In genomic region chr11:101082208-101083082, GRCm38 (mm10) we compare ENCODE assay signal across 8 mouse cellular contexts. TPM values are rescaled to one million over a fixed set of nuclear protein-coding genes. Genes with fewer than 3 reads are reported as not detected.
DNase-seq lines count a peak whose midpoint lies in the region; ATAC-seq and TF ChIP-seq lines count a peak whose summit lies in the region.

Gene Coasy (plus strand): TSS chr11:101082565.

- peak; percentile 97 for DNase-seq in adipocyte (ENCODE audit: low spot score)
- DNase-seq in gastrocnemius, postnatal 10 days: peak; percentile 74
- DNase-seq in induced T-regulatory cell, adult 2 months (ENCODE audit: low read depth): peak; percentile 95
- DNase-seq in left cerebral cortex, adult 9 months (ENCODE audit: low spot score in 2 of 2): peak; percentile 78 to 85
- DNase-seq in right cerebral cortex, postnatal 14 days: peak; percentile 80
- DNase-seq in yolk sac, embryonic 10.5 days (ENCODE audit: low spot score): peak; percentile 97

- H3K27ac ChIP-seq in cortical plate, adult 2 months (ENCODE audit: insufficient read depth, low read length): peak within 1 kb of the TSS; percentile 26

- peak; percentile 68 for TF ChIP-seq POLR2A in cortical plate, adult 2 months (IDR thresholded peaks at IDR 0.05; ENCODE audit: extremely low read depth, insufficient read depth, low read length)

- peak within 1 kb of the TSS; percentile 90 for H3K4me3 ChIP-seq in cortical plate, adult 2 months (ENCODE audit: insufficient read depth, low read length)

- TF ChIP-seq CTCF in cortical plate, adult 2 months (IDR thresholded peaks at IDR 0.05; ENCODE audit: extremely low read depth, insufficient read depth, low read length): peak; percentile 28; the same call in 1 of the 2 replicates

- peaks cover 2% of the 10 kb centered on the region; the same call in 1 of the 2 replicates for H3K4me1 ChIP-seq in cortical plate, adult 2 months (ENCODE audit: control insufficient read depth, insufficient read depth, low read length)

- peak; percentile 70 for ATAC-seq in megakaryocyte progenitor cell, adult 5-6 weeks (replicated peaks; ENCODE audit: poor library complexity)

RNA-seq across cellular contexts. Expression of gene Coasy, which starts in this region (rescaled TPM):
- 34.4 and 35.4 TPM in 2 replicates for polyA plus RNA-seq in cortical plate, adult 2 months (2012; rRNA removed)
- 10 to 100 TPM; 10.7 to 11.7 TPM for total RNA-seq in gastrocnemius, postnatal 10 days (2021)
- 19.8 and 28.1 TPM in 2 replicates for total RNA-seq in megakaryocyte progenitor cell, adult 5-6 weeks (2015)
- total RNA-seq in megakaryocyte progenitor cell, adult 5-6 weeks (2017): 28.0 and 31.7 TPM in 2 replicates

Comparison
In these comparisons a context has a peak if more than half of its experiments do, and no peak if none do; other contexts are left out.
1. Peak in every context shown above with its lines: DNase-seq, ATAC-seq, H3K4me3 ChIP-seq and H3K27ac ChIP-seq.